Mouse (Mus musculus) liver, embryonic 14.5 days (tissue): Measurements from ENCODE around the gene Ralgps1.

Experiments used
- CTCF ChIP-seq: IDR thresholded peaks from 2 replicates; pipeline ENCODE4 v1.5.1; 2016; ENCODE audit warnings: antibody characterized with exemption, low read depth, control low read depth
- EP300 ChIP-seq: IDR thresholded peaks from 2 replicates; pipeline ENCODE4 v1.6.1; 2016; ENCODE audit warnings: antibody characterized with exemption, low read depth

- TF ChIP-seq CTCF = no peak
- no peak for TF ChIP-seq EP300
Observed at GRCm38 (mm10) chr2:33203284-33203683, 168.0 kb downstream of the Ralgps1 start.
